Mouse (Mus musculus) megakaryocyte, embryonic 14.5 days (primary cell): Measurements from ENCODE around the gene H2-D1. TPM values are rescaled to one million over a fixed set of nuclear protein-coding genes. Genes with fewer than 3 reads are reported as not detected.
A peak's percentile ranks its signal among the peaks of the same experiment; 100 is the strongest.
"Not testable (repeated sequence)": the region's sequence is repeated elsewhere in the genome, so short reads cannot be mapped to it uniquely, and the experiment has no call there.

Source experiments
- H3K27me3 ChIP-seq: replicated peaks from 2 replicates; pipeline ENCODE3; 2012; ENCODE audit warnings: inconsistent platforms
- H3K36me3 ChIP-seq: replicated peaks from 2 replicates; pipeline ENCODE3; 2012; ENCODE audit warnings: low read length, inconsistent platforms, mixed read lengths
- H3K4me1 ChIP-seq: 2 replicates; pipeline ENCODE4 v1.6.1; 2012; ENCODE audit warnings: inconsistent platforms
- H3K4me3 ChIP-seq: replicated peaks from 2 replicates; pipeline ENCODE3; 2012; ENCODE audit warnings: moderate library complexity, mild to moderate bottlenecking, inconsistent platforms
- H3K9me3 ChIP-seq: 2 replicates; pipeline ENCODE4 v1.6.1; 2012; ENCODE audit warnings: inconsistent platforms
- FLI1 ChIP-seq: IDR thresholded peaks from 2 replicates; pipeline ENCODE4 v1.6.1; 2012; ENCODE audit warnings: low read length, inconsistent platforms, mixed read lengths
- GATA1 ChIP-seq: IDR thresholded peaks from 3 replicates; pipeline ENCODE4 v1.6.1; 2012; ENCODE audit warnings: mixed read lengths, low read length, inconsistent platforms, borderline replicate concordance
- polyA plus RNA-seq: library from polyadenylated mRNA; stranded (reverse); fragments of >175 nt; gene quantifications from 2 replicates; pipeline ENCODE4 v1.2.3, GENCODE M21; 2012; ENCODE audit warnings: low replicate concordance; ENCODE audit not compliant: insufficient read depth

H2-D1 gene
- polyA plus RNA-seq, 1 experiment: 362 TPM

DNA sequence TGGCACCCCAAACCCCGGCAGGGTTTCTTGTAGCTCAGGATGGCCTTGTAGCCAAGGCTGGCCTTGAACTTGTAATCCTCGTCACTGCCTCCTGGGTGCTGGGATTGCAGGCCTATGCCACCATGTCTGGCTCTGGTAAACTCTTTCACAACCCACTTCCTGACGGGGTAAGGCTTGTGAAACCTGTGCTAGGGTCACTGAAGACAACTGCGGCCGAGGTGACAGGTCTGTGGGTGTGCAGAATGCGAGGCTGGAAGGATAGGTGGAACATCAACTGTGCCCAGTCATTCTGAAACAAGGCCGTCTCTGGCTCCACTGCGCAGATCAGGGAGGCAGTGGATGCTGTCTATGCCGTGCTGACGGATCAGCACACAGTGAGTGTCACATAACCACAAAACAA, 31.5 kb upstream of the H2-D1 start:
- peaks cover 71% of the 10 kb centered on the region for H3K36me3 ChIP-seq

DNA sequence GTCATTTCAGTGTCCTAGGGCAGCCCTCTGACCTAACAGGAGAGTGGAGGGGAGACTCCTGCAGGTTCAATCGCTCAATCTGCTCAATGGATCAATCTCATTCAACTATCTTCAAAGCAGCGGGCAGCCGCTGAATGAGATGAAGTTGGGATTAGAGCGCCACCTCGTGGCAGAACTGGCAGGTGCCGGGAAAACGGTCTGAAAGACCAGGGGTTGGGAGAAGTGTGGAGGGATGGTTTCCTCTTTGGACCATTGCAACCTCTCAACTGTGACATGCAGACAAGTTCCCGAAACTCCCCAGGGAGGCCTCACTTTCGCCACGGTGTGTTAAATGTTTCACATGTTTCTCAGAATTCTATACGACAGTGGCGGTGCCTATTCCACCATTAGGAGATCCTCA, 30.5 kb upstream of the H2-D1 start:
- H3K4me3 ChIP-seq: peak overlapping the region; percentile 84
- peaks cover 85% of the 10 kb centered on the region for H3K4me1 ChIP-seq
- no peaks in the 10 kb centered on the region for H3K9me3 ChIP-seq
- TF ChIP-seq FLI1: no peak
- no peak for TF ChIP-seq GATA1
- H3K27me3 ChIP-seq: no peaks in the 10 kb centered on the region
- peaks cover 66% of the 10 kb centered on the region for H3K36me3 ChIP-seq

More for the DNA sequence above, 31.5 kb upstream of the H2-D1 start:
- peak overlapping the region; percentile 70 for H3K4me3 ChIP-seq
- no peak for TF ChIP-seq FLI1
- TF ChIP-seq GATA1: no peak
- H3K27me3 ChIP-seq: no peaks in the 10 kb centered on the region
- H3K4me1 ChIP-seq: peaks cover 85% of the 10 kb centered on the region
- H3K9me3 ChIP-seq: no peaks in the 10 kb centered on the region

DNA sequence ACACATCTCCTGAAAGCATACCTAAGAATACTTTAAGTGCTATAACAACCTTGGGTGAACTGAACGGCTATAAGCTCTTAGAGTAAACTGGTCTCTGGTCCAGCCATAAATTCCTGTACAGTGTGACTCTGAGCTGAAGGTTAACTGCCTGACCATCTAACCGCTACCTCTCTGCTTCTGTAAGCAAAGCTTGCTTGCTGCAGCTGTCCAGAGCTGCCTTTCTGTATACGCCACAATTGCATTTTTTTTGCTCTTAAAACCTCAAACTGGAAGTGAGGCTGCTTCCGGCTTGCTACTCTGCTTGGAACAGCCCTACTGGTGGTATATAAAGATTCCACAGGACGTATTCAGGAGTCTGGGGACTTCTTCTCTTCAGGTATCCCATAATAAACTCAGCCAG, 29.9 kb upstream of the H2-D1 start:
- Histone ChIP-seq H3K4me1 (peaks cover 79% of the 10 kb centered on the region), H3K36me3 (peaks cover 66% of the 10 kb centered on the region)

GRCm38 (mm10) chr17:35233114-35233980, 29.2 kb upstream of the H2-D1 start, which contains the start of gene Atp6v1g2:
TSS of gene Atp6v1g2 (plus strand) at chr17:35233660.
- Histone ChIP-seq H3K27me3 (no peaks in the 10 kb centered on the region), H3K36me3 (peaks cover 64% of the 10 kb centered on the region), H3K4me1 (peaks cover 72% of the 10 kb centered on the region), H3K4me3 (peak within 1 kb of the TSS; percentile 99), H3K9me3 (no peaks in the 10 kb centered on the region)
- no peak for TF ChIP-seq GATA1

More for the DNA sequence above, 29.9 kb upstream of the H2-D1 start:
- Histone ChIP-seq H3K9me3 (no peaks in the 10 kb centered on the region), H3K4me3 (peak overlapping the region; percentile 84), H3K27me3 (no peaks in the 10 kb centered on the region)
- TF ChIP-seq FLI1: no peak
- no peak for TF ChIP-seq GATA1

DNA sequence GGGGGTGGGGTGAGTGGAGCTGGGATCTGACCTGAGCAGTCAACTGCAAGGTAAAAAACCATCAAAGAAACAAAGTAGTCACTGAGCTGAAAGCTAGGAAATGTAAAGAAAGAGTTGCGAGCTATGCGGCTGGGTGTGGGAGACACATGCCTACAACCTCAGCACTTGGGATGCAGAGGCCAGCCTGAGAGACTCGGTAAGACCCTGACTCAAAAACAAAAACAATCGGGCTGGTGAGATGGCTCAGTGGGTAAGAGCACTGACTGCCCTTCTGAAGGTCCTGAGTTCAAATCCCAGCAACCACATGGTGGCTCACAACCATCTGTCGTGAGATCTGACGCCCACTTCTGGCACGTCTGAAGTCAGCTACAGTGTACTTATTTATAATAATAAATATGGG, 28.4 kb upstream of the H2-D1 start:
- not testable (repeated sequence) for H3K9me3 ChIP-seq, H3K27me3 ChIP-seq
- Histone ChIP-seq H3K36me3 (peaks cover 57% of the 10 kb centered on the region), H3K4me3 (peak overlapping the region; percentile 99), H3K4me1 (peaks cover 74% of the 10 kb centered on the region)

DNA sequence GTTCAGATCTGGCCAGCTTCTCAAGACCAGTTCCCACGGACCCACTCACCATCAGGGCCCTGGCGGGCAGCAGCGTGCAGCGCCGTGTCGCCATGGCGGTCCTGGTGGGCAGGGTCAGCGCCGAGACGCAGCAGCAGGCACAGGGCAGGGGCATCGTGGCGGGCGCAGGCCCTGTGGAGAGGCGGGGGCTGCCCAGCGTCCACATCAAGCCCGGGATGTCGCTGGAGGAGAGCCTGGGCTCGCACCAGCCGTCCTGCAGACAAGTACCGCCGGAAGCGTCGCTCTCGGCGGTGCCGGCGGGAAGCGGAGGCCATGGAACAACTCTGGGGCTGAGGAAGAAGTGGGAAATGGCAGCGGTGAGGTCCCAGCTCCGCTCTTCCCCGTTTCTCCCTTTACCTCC, 27.6 kb upstream of the H2-D1 start:
- H3K36me3 ChIP-seq: peaks cover 48% of the 10 kb centered on the region
- H3K9me3 ChIP-seq: no peaks in the 10 kb centered on the region

DNA sequence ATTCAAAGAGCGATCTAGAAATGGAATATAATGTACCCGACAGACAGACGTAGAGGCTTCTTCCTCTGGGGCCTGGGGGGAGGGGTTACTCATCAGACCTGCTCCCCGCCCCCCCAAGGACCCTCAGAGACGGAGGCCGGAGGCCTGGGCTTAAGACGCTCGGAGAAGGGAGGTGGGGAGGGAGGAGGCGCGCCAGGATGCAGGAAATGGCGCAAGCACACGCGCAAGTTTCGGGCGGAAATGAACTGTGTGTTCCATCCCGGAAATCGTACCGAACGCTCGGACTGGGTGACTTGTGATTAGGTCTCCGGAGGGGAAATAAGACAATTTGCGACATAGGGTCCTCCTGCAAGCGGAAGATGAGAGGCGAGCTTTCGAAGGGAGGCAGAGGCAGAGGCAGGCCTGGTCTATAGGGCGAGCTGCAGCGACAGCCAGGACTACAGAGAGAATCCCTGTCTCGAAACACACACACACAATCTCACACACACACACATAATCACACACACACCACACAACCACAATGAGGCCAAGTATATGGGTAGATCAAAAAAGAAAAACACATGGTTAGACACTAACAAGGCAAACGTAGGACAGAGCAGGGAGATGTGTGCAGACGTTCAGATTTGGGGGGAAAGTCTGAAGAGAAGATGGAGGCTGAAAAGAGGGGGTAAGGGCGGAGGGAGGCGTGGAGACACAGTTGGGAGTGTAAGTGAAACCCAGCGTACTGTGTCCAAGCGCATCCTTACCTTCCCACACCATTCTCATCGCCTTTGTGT, 26.7 kb upstream of the H2-D1 start, which contains the start of gene Nfkbil1:
Nfkbil1 (minus strand) TSS at position 179 of the 776 bp plus-strand sequence.
- peaks cover 74% of the 10 kb centered on the region for H3K4me1 ChIP-seq

More for the DNA sequence above, 27.6 kb upstream of the H2-D1 start:
- peaks cover 71% of the 10 kb centered on the region for H3K4me1 ChIP-seq
- peak overlapping the region; percentile 99 for H3K4me3 ChIP-seq
- no peak for TF ChIP-seq GATA1
- TF ChIP-seq FLI1: no peak
- H3K27me3 ChIP-seq: no peaks in the 10 kb centered on the region

DNA sequence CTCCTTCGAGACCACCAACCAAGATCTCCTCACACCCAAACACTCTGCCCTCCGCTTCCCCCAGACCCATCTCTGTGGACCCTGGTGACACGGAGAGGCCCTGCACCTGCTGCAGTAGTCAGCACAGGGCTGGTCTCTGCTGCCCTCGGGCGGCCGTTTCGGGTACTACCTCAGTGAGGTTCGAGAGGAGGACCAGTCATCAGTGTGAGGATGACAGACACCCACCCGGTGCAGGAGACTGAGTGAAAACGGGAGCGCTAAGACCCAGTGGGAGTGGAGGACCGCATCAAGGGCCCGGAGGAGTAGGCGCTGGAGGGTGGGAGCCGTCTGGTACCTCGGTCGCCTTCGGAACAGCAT, 26.2 kb upstream of the H2-D1 start:
- Histone ChIP-seq H3K4me1 (peaks cover 72% of the 10 kb centered on the region), H3K9me3 (no peaks in the 10 kb centered on the region), H3K36me3 (peaks cover 36% of the 10 kb centered on the region), H3K4me3 (peak overlapping the region; percentile 99), H3K27me3 (no peaks in the 10 kb centered on the region)
- TF ChIP-seq FLI1 (no peak), GATA1 (no peak)

More for the DNA sequence above, 26.7 kb upstream of the H2-D1 start, which contains the start of gene Nfkbil1:
- peak within 1 kb of the TSS; percentile 99 for H3K4me3 ChIP-seq
- no peaks in the 10 kb centered on the region for H3K9me3 ChIP-seq
- H3K27me3 ChIP-seq: no peaks in the 10 kb centered on the region
- peak; percentile 50; the same call in 1 of the 2 replicates for TF ChIP-seq FLI1
- TF ChIP-seq GATA1: no peak
- peaks cover 41% of the 10 kb centered on the region for H3K36me3 ChIP-seq

DNA sequence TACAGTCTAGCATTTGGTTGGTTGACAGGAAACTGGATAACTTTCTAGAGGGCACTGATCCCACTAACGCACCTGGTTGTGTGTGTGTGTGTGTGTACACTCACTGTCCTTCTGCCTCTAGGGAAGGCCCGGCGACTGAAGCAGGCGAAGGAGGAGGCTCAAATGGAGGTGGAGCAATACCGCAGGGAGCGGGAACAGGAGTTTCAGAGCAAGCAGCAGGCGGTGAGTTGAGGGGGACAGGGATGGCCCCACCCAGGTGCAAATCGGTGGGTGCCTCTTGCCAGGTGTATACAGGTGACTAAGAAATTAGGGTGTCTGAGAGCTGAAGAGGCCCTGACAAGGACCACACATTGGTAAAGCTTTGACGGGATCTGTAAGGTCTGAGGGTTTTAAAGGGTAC, 25.5 kb upstream of the H2-D1 start:
- no peaks in the 10 kb centered on the region for H3K9me3 ChIP-seq
- H3K4me1 ChIP-seq: peaks cover 65% of the 10 kb centered on the region
- TF ChIP-seq GATA1 (no peak), FLI1 (no peak)
- no peaks in the 10 kb centered on the region for H3K27me3 ChIP-seq
- peaks cover 32% of the 10 kb centered on the region for H3K36me3 ChIP-seq
- H3K4me3 ChIP-seq: no peak overlapping the region

- Histone ChIP-seq H3K36me3 (peaks cover 27% of the 10 kb centered on the region), H3K4me1 (peaks cover 60% of the 10 kb centered on the region), H3K27me3 (no peaks in the 10 kb centered on the region), H3K9me3 (no peaks in the 10 kb centered on the region), H3K4me3 (no peak overlapping the region)
- TF ChIP-seq FLI1 (no peak), GATA1 (no peak)
Measured at GRCm38 (mm10) chr17:35237504-35237903, 25.0 kb upstream of the H2-D1 start.
